Mouse (Mus musculus) E14TG2a.4 (cell line): ENCODE results near the gene Nxph4.

Experiments used
- CTCF ChIP-seq: conservative IDR thresholded peaks from 2 replicates; pipeline ENCODE4 v1.5.1; 2014; ENCODE audit warnings: low read length
- NANOG ChIP-seq: IDR thresholded peaks from 2 replicates; pipeline ENCODE4 v1.6.1; 2014; ENCODE audit warnings: borderline replicate concordance, low read length, mixed read lengths
- POU5F1 ChIP-seq: IDR thresholded peaks from 2 replicates; pipeline ENCODE4 v1.6.1; 2014; ENCODE audit warnings: low read length, borderline replicate concordance

GRCm38 (mm10) chr10:127570384-127570783, 36.0 kb upstream of the Nxph4 start:
- TF ChIP-seq CTCF = no peak
- no peak for TF ChIP-seq POU5F1
- no peak for TF ChIP-seq NANOG
